Comparison of ENCODE assay signal across 8 mouse cellular contexts in the genomic region with DNA sequence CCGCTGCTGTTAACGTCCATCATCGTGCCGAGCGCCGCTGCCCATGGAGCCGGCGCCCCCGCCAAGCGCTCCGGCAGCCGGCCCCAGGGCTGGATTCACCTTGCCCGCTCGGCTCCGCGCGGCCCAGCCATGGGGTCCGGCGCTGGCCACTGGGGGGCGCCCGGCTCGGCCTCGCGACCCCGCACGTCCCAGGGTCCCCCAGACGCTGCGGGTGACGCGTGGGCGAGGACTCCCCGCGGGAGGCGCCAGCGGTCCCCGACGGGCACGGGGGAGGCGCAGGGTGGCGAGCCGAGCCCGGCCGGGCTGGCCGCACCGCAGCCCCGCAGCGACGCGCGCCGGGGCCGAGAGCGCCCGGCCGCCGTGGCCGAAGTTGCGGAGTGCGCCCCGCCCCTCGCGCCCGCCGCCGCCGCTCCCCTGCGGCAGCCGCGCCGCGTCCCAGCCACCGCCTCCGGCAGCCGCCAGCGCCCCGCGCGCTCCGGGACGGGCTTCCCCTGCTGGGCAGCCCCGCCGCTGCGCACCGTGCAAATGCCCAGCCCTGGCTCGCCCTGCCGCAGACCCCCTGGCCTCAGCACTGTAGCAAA. TPM values are rescaled to one million over a fixed set of nuclear protein-coding genes. Genes with fewer than 3 reads are reported as not detected.
DNase-seq lines count a peak whose midpoint lies in the region; ATAC-seq and TF ChIP-seq lines count a peak whose summit lies in the region.

A gene (minus strand): TSS at position 277 of the 581 bp plus-strand sequence.

- peak within 1 kb of the TSS; percentile 92 for H3K4me2 ChIP-seq in embryonic facial prominence, embryonic 13.5 days
- peak within 1 kb of the TSS; percentile 96 for H3K4me2 ChIP-seq in heart, postnatal 0 days (ENCODE audit: low read depth, low read length)

- no peak for TF ChIP-seq POLR2A in spleen, adult 2 months (IDR thresholded peaks at IDR 0.05; ENCODE audit: low read depth, low read length)

- DNase-seq in spleen, adult 2 months (ENCODE audit: low read depth in 1 of 2, low spot score in 2 of 2) = no peak
- DNase-seq in spleen, postnatal 14 days (ENCODE audit: low spot score in 2 of 2) = no peak
- DNase-seq in heart, postnatal 0 days (ENCODE audit: low spot score) = no peak
- DNase-seq in layer of hippocampus, postnatal 25 days (ENCODE audit: extremely low spot score in 1 of 2, low spot score in 1 of 2) = peak; percentile 15 to 29
- peak; percentile 25 for DNase-seq in right cerebral cortex, postnatal 14 days
- DNase-seq in adipocyte (ENCODE audit: low spot score) = no peak

- peaks cover 4% of the 10 kb centered on the region; the same call in 1 of the 2 replicates for H3K4me1 ChIP-seq in spleen, adult 2 months (ENCODE audit: control insufficient read depth, insufficient read depth, insufficient read length)
- peaks cover 8% of the 10 kb centered on the region for H3K4me1 ChIP-seq in embryonic facial prominence, embryonic 13.5 days
- H3K4me1 ChIP-seq in heart, postnatal 0 days (ENCODE audit: control insufficient read depth, insufficient read depth) = no peaks in the 10 kb centered on the region

- H3K9me3 ChIP-seq in embryonic facial prominence, embryonic 13.5 days = no peaks in the 10 kb centered on the region
- no peaks in the 10 kb centered on the region for H3K9me3 ChIP-seq in heart, postnatal 0 days (replicated peaks; ENCODE audit: control insufficient read depth, low read length)

- peak within 1 kb of the TSS; percentile 14; the same call in 1 of the 2 replicates for H3K4me3 ChIP-seq in spleen, adult 2 months (ENCODE audit: extremely low read depth, insufficient read depth, insufficient read length)
- H3K4me3 ChIP-seq in embryonic facial prominence, embryonic 13.5 days = peak within 1 kb of the TSS; percentile 62
- H3K4me3 ChIP-seq in heart, postnatal 0 days (ENCODE audit: low read depth, low read length) = peak within 1 kb of the TSS; percentile 58

- TF ChIP-seq EP300 in heart, postnatal 0 days (IDR thresholded peaks at IDR 0.05; ENCODE audit: low read depth) = no peak

- TF ChIP-seq CTCF in spleen, adult 2 months (IDR thresholded peaks at IDR 0.05; ENCODE audit: extremely low read depth, insufficient read depth, insufficient read length, insufficient replicate concordance) = no peak
- TF ChIP-seq CTCF in heart, postnatal 0 days (IDR thresholded peaks at IDR 0.05; ENCODE audit: low read depth) = no peak

- H3K27me3 ChIP-seq in spleen, adult 2 months (ENCODE audit: control insufficient read depth, insufficient read depth, low read length) = peaks cover 12% of the 10 kb centered on the region
- H3K27me3 ChIP-seq in embryonic facial prominence, embryonic 13.5 days = peaks cover 64% of the 10 kb centered on the region
- H3K27me3 ChIP-seq in heart, postnatal 0 days (ENCODE audit: control insufficient read depth, insufficient read depth, low read length) = peaks cover 52% of the 10 kb centered on the region

- peak; percentile 69; the same call in 1 of the 2 replicates for ATAC-seq in embryonic facial prominence, embryonic 13.5 days (ENCODE audit: insufficient number of reproducible peaks, insufficient read depth, low FRiP score, low TSS enrichment, low read depth)
- peak; percentile 77 for ATAC-seq in heart, postnatal 0 days (ENCODE audit: insufficient read depth, low read depth)
- ATAC-seq in megakaryocyte, adult 5-6 weeks (ENCODE audit: poor library complexity, severe bottlenecking) = peak; percentile 24; the same call in 1 of the 2 replicates

- no peak within 1 kb of the TSS for H3K27ac ChIP-seq in spleen, adult 2 months (ENCODE audit: insufficient read depth, low read length)
- no peak within 1 kb of the TSS for H3K27ac ChIP-seq in embryonic facial prominence, embryonic 13.5 days
- no peak within 1 kb of the TSS for H3K27ac ChIP-seq in heart, postnatal 0 days (ENCODE audit: low read depth)

- H3K36me3 ChIP-seq in spleen, adult 2 months (ENCODE audit: control insufficient read depth, insufficient read depth, low read length) = no peaks in the 10 kb centered on the region
- no peaks in the 10 kb centered on the region for H3K36me3 ChIP-seq in embryonic facial prominence, embryonic 13.5 days
- H3K36me3 ChIP-seq in heart, postnatal 0 days (replicated peaks; ENCODE audit: control insufficient read depth, insufficient read depth, low read length) = no peaks in the 10 kb centered on the region

- 6% methylated on average over 79 of the region's 86 CpGs for WGBS in spleen, adult 2 months
- WGBS in embryonic facial prominence, embryonic 13.5 days = under 1% methylated on average over 83 of the region's 86 CpGs
- WGBS in heart, postnatal 0 days = under 1% methylated on average over 64 of the region's 86 CpGs

- peak within 1 kb of the TSS; percentile 64 for H3K9ac ChIP-seq in embryonic facial prominence, embryonic 13.5 days
- 0 out of 2 replicates have a peak within 1 kb of the TSS, but pooled peaks have one; percentile 16 for H3K9ac ChIP-seq in heart, postnatal 0 days (replicated peaks; ENCODE audit: low read depth, low read length)

RNA-seq across cellular contexts. Expression of the gene that starts here (rescaled TPM):
- polyA plus RNA-seq in spleen, adult 2 months (2012; rRNA removed) = 0.75 and 0.79 TPM in 2 replicates
- 0.76 and 1.2 TPM in 2 replicates for polyA plus RNA-seq in embryonic facial prominence, embryonic 13.5 days (2015; fragmentation: Nextera tagmentation; extraction: Ambion mirVana)
- not detected in 2 replicates for total RNA-seq in heart, postnatal 0 days (2014; rRNA removed; ENCODE audit: low replicate concordance)
- not detected in 2 replicates for polyA plus RNA-seq in heart, postnatal 0 days (2015; fragmentation: Nextera tagmentation; extraction: Ambion mirVana)
- total RNA-seq in layer of hippocampus, postnatal 25 days (2021) = 1 to 10 TPM; 8.1 to 9.1 TPM
- not detected in 2 replicates for total RNA-seq in megakaryocyte, adult 5-6 weeks (2015)
- not detected in 2 replicates for total RNA-seq in megakaryocyte, adult 5-6 weeks (2017)

Comparison
In these comparisons a context has a peak if more than half of its experiments do, and no peak if none do; other contexts are left out.
1. Peak in ATAC-seq, H3K4me3 ChIP-seq, H3K9ac ChIP-seq and H3K4me2 ChIP-seq in heart, postnatal 0 days; RNA of the gene not detected or under 1 TPM.
2. Peak in ATAC-seq in megakaryocyte, adult 5-6 weeks; RNA of the gene not detected or under 1 TPM.
3. DNase-seq: peak in layer of hippocampus, postnatal 25 days (2 of 2) and right cerebral cortex, postnatal 14 days (single experiment); none in spleen, adult 2 months (0 of 2), spleen, postnatal 14 days (0 of 2), heart, postnatal 0 days (single experiment) and adipocyte (single experiment).
4. ATAC-seq: peak in every context shown above with its lines; median percentile 77 in heart, postnatal 0 days; 69 in embryonic facial prominence, embryonic 13.5 days; 24 in megakaryocyte, adult 5-6 weeks.
5. Peak in every context shown above with its lines, with median percentiles within 50 percentile points of each other: H3K4me3 ChIP-seq.